Mouse (Mus musculus): ENCODE results near the gene Slc35g3. TPM values are rescaled to one million over a fixed set of nuclear protein-coding genes. Genes with fewer than 3 reads are reported as not detected.

Gene Slc35g3
- polyA plus RNA-seq, 1 experiment: 0.16 TPM

DNA sequence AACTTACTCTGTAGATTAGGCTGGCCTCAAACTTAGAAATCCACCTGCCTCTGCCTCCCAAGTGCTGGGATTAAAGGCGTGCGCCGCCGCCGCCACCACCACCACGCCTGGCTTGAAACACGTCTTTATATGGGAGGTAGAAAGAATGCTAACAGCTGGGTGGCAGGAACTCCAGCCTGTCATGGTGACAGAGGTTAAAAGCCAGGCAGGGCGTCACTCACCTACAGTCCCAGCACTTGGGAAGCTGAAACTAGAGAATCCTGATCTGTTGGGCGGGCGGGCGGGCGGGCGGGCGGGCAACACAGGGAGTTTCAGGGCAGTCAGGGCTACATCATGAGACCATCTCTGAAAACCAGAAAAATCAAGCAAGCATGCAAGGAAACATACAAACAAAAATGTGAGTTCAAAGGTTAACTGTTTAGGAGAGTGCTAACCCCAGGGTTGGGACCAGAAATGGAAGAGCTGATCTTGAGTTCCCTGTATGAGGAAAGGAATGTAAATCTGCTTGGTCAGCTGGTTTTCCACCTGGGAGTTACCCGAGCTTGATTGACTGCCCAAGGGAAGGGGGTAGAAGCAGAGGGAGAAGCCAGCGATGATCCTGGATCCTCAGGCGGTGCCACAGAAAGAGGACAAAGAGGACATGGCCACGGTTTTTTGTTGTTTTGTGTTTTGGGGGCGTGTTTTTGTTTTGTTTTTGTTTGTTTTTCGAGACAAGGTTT lies 48.7 kb downstream of the Slc35g3 start:
- no peak overlapping the region for H3K27ac ChIP-seq (ENCODE audit: insufficient read depth, low read depth, low read length)
- no peaks in the 10 kb centered on the region for H3K4me1 ChIP-seq (ENCODE audit: control insufficient read depth, insufficient read depth, insufficient read length, low read length)
- 86% methylated on average over 20 of the region's 20 CpGs for WGBS
- no peaks in the 10 kb centered on the region for H3K27me3 ChIP-seq (ENCODE audit: control insufficient read depth, insufficient read depth, low read length)
- TF ChIP-seq POLR2A (IDR thresholded peaks at IDR 0.05; ENCODE audit: low read depth, low read length) (no peak), CTCF (IDR thresholded peaks at IDR 0.05; ENCODE audit: extremely low read depth, insufficient read length, insufficient replicate concordance, low read depth, low read length) (no peak)
- H3K4me3 ChIP-seq (ENCODE audit: low read depth, low read length): no peak overlapping the region
- no peaks in the 10 kb centered on the region for H3K36me3 ChIP-seq (ENCODE audit: control insufficient read depth, insufficient read depth, low read length)

DNA sequence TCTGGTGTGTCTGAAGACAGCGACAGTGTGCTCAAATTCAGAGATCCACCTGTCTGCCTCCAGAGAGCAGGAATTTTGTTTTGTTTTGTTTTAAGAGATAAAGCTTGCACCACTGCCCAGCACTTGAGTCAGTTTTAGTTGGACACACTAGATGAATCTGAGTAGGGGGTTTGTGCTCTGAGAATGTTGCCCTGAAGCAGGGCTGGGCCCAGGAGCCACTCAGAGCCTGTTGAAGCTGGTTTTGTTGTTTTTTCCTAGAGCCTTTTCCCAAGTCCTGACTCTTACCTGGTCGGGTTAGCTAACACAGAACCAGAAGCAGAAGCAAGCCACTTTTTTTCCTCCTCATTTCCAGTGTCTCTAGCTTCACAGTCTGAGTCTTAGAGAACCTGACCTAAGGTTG lies 50.7 kb downstream of the Slc35g3 start:
- TF ChIP-seq CTCF (IDR thresholded peaks at IDR 0.05; ENCODE audit: extremely low read depth, insufficient read length, insufficient replicate concordance, low read depth, low read length) (no peak), POLR2A (IDR thresholded peaks at IDR 0.05; ENCODE audit: low read depth, low read length) (no peak)
- Histone ChIP-seq H3K27ac (ENCODE audit: insufficient read depth, low read depth, low read length) (no peak overlapping the region), H3K36me3 (ENCODE audit: control insufficient read depth, insufficient read depth, low read length) (no peaks in the 10 kb centered on the region), H3K27me3 (ENCODE audit: control insufficient read depth, insufficient read depth, low read length) (no peaks in the 10 kb centered on the region), H3K4me1 (ENCODE audit: control insufficient read depth, insufficient read depth, insufficient read length, low read length) (peaks cover 7% of the 10 kb centered on the region; the same call in 1 of the 2 replicates), H3K4me3 (ENCODE audit: low read depth, low read length) (no peak overlapping the region)
- 79% methylated on average over 2 of the region's 2 CpGs for WGBS

DNA sequence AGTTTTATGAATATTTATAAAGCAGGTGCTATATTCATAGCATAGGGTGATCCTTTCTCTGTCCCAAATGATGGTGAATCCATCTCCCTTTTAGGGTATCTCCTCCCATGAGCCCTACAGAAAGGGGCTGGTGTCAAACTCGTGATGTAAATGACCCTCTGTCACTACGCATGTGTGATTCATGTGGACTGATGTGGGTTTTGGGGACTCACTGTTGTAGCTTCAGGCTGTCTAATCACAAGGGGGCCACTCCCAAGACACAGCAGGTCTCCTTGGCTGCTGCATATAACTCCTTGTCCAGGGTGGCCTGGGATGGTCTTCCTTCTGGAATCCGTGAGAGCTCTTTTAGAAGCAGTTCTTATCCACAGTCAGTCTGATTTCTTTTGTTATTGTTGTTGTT lies 51.3 kb downstream of the Slc35g3 start:
- no peak for TF ChIP-seq CTCF (IDR thresholded peaks at IDR 0.05; ENCODE audit: extremely low read depth, insufficient read length, insufficient replicate concordance, low read depth, low read length)
- TF ChIP-seq POLR2A (IDR thresholded peaks at IDR 0.05; ENCODE audit: low read depth, low read length): no peak
- 77% methylated on average over 3 of the region's 3 CpGs for WGBS
- H3K4me3 ChIP-seq (ENCODE audit: low read depth, low read length): no peak overlapping the region

More for the DNA sequence above, 51.3 kb downstream of the Slc35g3 start:
- no peak overlapping the region for H3K27ac ChIP-seq (ENCODE audit: insufficient read depth, low read depth, low read length)
- no peaks in the 10 kb centered on the region for H3K27me3 ChIP-seq (ENCODE audit: control insufficient read depth, insufficient read depth, low read length)
- no peaks in the 10 kb centered on the region for H3K36me3 ChIP-seq (ENCODE audit: control insufficient read depth, insufficient read depth, low read length)
- H3K4me1 ChIP-seq (ENCODE audit: control insufficient read depth, insufficient read depth, insufficient read length, low read length): peaks cover 7% of the 10 kb centered on the region; the same call in 1 of the 2 replicates

Other genes with a start within 250 kb of the Slc35g3 start
- 0.22 and 0.23 TPM in 2 replicates for gene Dnah2, start 212.9 kb downstream of the Slc35g3 start, polyA plus RNA-seq (2012; rRNA removed)
- gene Efnb3, start 201.8 kb downstream of the Slc35g3 start, polyA plus RNA-seq (2012; rRNA removed): 0.79 and 1.5 TPM in 2 replicates
- gene Wrap53, start 181.7 kb downstream of the Slc35g3 start, polyA plus RNA-seq (2012; rRNA removed): 11.4 and 20.2 TPM in 2 replicates
- 28.2 and 57.1 TPM in 2 replicates for gene Trp53, start 181.6 kb downstream of the Slc35g3 start, polyA plus RNA-seq (2012; rRNA removed)
- gene Atp1b2, start 156.0 kb downstream of the Slc35g3 start, polyA plus RNA-seq (2012; rRNA removed): 2.5 and 4.5 TPM in 2 replicates
- not detected in 2 replicates for gene Shbg, start 144.1 kb downstream of the Slc35g3 start, polyA plus RNA-seq (2012; rRNA removed)
- gene Sat2, start 139.9 kb downstream of the Slc35g3 start, polyA plus RNA-seq (2012; rRNA removed): 0.44 and 0.49 TPM in 2 replicates
- gene Fxr2, start 129.0 kb downstream of the Slc35g3 start, polyA plus RNA-seq (2012; rRNA removed): 13.4 and 29.2 TPM in 2 replicates
- 0.43 TPM in 1 of 2 replicates, not detected in the other for gene Sox15, start 106.7 kb downstream of the Slc35g3 start, polyA plus RNA-seq (2012; rRNA removed)
- 79.7 and 135 TPM in 2 replicates for gene Mpdu1, start 99.3 kb downstream of the Slc35g3 start, polyA plus RNA-seq (2012; rRNA removed)
- gene Cd68, start 95.8 kb downstream of the Slc35g3 start, polyA plus RNA-seq (2012; rRNA removed): 20.9 and 24.7 TPM in 2 replicates
- 92.1 and 134 TPM in 2 replicates for gene Eif4a1, start 89.5 kb downstream of the Slc35g3 start, polyA plus RNA-seq (2012; rRNA removed)
- gene Senp3, start 79.9 kb downstream of the Slc35g3 start, polyA plus RNA-seq (2012; rRNA removed): 15.4 and 24.6 TPM in 2 replicates
- 6.9 and 11.6 TPM in 2 replicates for gene Tnfsf13, start 76.2 kb downstream of the Slc35g3 start, polyA plus RNA-seq (2012; rRNA removed)
- gene Tnfsf12, start 66.1 kb downstream of the Slc35g3 start, polyA plus RNA-seq (2012; rRNA removed): 11.9 and 13.7 TPM in 2 replicates
- 1.8 and 2.3 TPM in 2 replicates for gene Tnfsfm13, start 65.9 kb downstream of the Slc35g3 start, polyA plus RNA-seq (2012; rRNA removed)
- 22.5 and 62.3 TPM in 2 replicates for gene Polr2a, start 3.3 kb downstream of the Slc35g3 start, polyA plus RNA-seq (2012; rRNA removed)
- gene Zbtb4, start 3.9 kb upstream of the Slc35g3 start, polyA plus RNA-seq (2012; rRNA removed): 12.1 and 16.5 TPM in 2 replicates
- 5.5 and 8.7 TPM in 2 replicates for gene Chrnb1, start 34.0 kb upstream of the Slc35g3 start, polyA plus RNA-seq (2012; rRNA removed)
- gene Fgf11, start 39.9 kb upstream of the Slc35g3 start, polyA plus RNA-seq (2012; rRNA removed): 3.6 and 4.8 TPM in 2 replicates
- 30.5 and 63.0 TPM in 2 replicates for gene Tmem102, start 43.7 kb upstream of the Slc35g3 start, polyA plus RNA-seq (2012; rRNA removed)
- not detected in 2 replicates for gene Gm39566, start 53.3 kb upstream of the Slc35g3 start, polyA plus RNA-seq (2012; rRNA removed)
- not detected in 2 replicates for gene Spem2, start 56.5 kb upstream of the Slc35g3 start, polyA plus RNA-seq (2012; rRNA removed)
- gene Spem1, start 60.2 kb upstream of the Slc35g3 start, polyA plus RNA-seq (2012; rRNA removed): not detected in 2 replicates
- 11.1 and 12.0 TPM in 2 replicates for gene Nlgn2, start 75.8 kb upstream of the Slc35g3 start, polyA plus RNA-seq (2012; rRNA removed)
- 98.8 and 99.3 TPM in 2 replicates for gene Tmem256, start 76.5 kb upstream of the Slc35g3 start, polyA plus RNA-seq (2012; rRNA removed)
- gene Plscr3, start 84.4 kb upstream of the Slc35g3 start, polyA plus RNA-seq (2012; rRNA removed): 14.6 and 29.3 TPM in 2 replicates
- gene Tnk1, start 96.8 kb upstream of the Slc35g3 start, polyA plus RNA-seq (2012; rRNA removed): 21.1 and 46.3 TPM in 2 replicates
- gene Tmem95, start 116.0 kb upstream of the Slc35g3 start, polyA plus RNA-seq (2012; rRNA removed): not detected in 2 replicates
- 1.6 and 2.8 TPM in 2 replicates for gene Kctd11, start 119.4 kb upstream of the Slc35g3 start, polyA plus RNA-seq (2012; rRNA removed)
- gene Acap1, start 133.6 kb upstream of the Slc35g3 start, polyA plus RNA-seq (2012; rRNA removed): 7.3 and 11.6 TPM in 2 replicates
- gene 2810408A11Rik, start 139.0 kb upstream of the Slc35g3 start, polyA plus RNA-seq (2012; rRNA removed): 1.8 and 2.6 TPM in 2 replicates
- gene Neurl4, start 139.1 kb upstream of the Slc35g3 start, polyA plus RNA-seq (2012; rRNA removed): 17.3 and 23.9 TPM in 2 replicates
- gene Gps2, start 151.9 kb upstream of the Slc35g3 start, polyA plus RNA-seq (2012; rRNA removed): 57.4 and 104 TPM in 2 replicates
- gene Eif5a, start 160.0 kb upstream of the Slc35g3 start, polyA plus RNA-seq (2012; rRNA removed): 136 and 230 TPM in 2 replicates
- 10.6 and 11.4 TPM in 2 replicates for gene Ybx2, start 173.8 kb upstream of the Slc35g3 start, polyA plus RNA-seq (2012; rRNA removed)
- gene Slc2a4, start 186.2 kb upstream of the Slc35g3 start, polyA plus RNA-seq (2012; rRNA removed): 11.2 and 12.9 TPM in 2 replicates
- gene Cldn7, start 202.8 kb upstream of the Slc35g3 start, polyA plus RNA-seq (2012; rRNA removed): 521 and 1,844 TPM in 2 replicates
- gene Ctdnep1, start 219.2 kb upstream of the Slc35g3 start, polyA plus RNA-seq (2012; rRNA removed): 59.7 and 116 TPM in 2 replicates
- 24.4 and 37.8 TPM in 2 replicates for gene Elp5, start 220.5 kb upstream of the Slc35g3 start, polyA plus RNA-seq (2012; rRNA removed)
- 211 and 564 TPM in 2 replicates for gene Gabarap, start 229.2 kb upstream of the Slc35g3 start, polyA plus RNA-seq (2012; rRNA removed)
- 5.7 and 12.4 TPM in 2 replicates for gene Phf23, start 233.8 kb upstream of the Slc35g3 start, polyA plus RNA-seq (2012; rRNA removed)
- 5.2 and 7.4 TPM in 2 replicates for gene Dvl2, start 238.6 kb upstream of the Slc35g3 start, polyA plus RNA-seq (2012; rRNA removed)